Mouse (Mus musculus): ENCODE results near the gene Itga11. TPM values are rescaled to one million over a fixed set of nuclear protein-coding genes. Genes with fewer than 3 reads are reported as not detected.
"Not testable (repeated sequence)": the region's sequence is repeated elsewhere in the genome, so short reads cannot be mapped to it uniquely, and the experiment has no call there.

The Itga11 gene
- polyA plus RNA-seq, 1 experiment from 2014 or later, result 3.0 TPM

- Histone ChIP-seq H3K4me3 (no peak overlapping the region), H3K4me1 (replicated peaks) (peaks cover 29% of the 10 kb centered on the region), H3K27me3 (ENCODE audit: insufficient read depth, poor library complexity, severe bottlenecking) (no peaks in the 10 kb centered on the region), H3K27ac (no peak overlapping the region), H3K36me3 (no peaks in the 10 kb centered on the region), H3K9me3 (no peaks in the 10 kb centered on the region)
- DNase-seq (ENCODE audit: low spot score), result no peak
- WGBS, result 92% methylated on average over 9 of the region's 9 CpGs
Measured at GRCm38 (mm10) chr9:62778721-62779120, 101.1 kb downstream of the Itga11 start.

GRCm38 (mm10) chr9:62781965-62782364, 104.3 kb downstream of the Itga11 start:
- DNase-seq (ENCODE audit: low spot score), result no peak
- no peaks in the 10 kb centered on the region for H3K27me3 ChIP-seq (ENCODE audit: insufficient read depth, poor library complexity, severe bottlenecking)
- H3K36me3 ChIP-seq, result no peaks in the 10 kb centered on the region
- peak overlapping the region; percentile 53; the same call in 1 of the 2 replicates for H3K27ac ChIP-seq
- no peak overlapping the region for H3K4me3 ChIP-seq
- H3K9me3 ChIP-seq, result no peaks in the 10 kb centered on the region
- 49% methylated on average over 3 of the region's 3 CpGs for WGBS
- H3K4me1 ChIP-seq (replicated peaks), result peaks cover 32% of the 10 kb centered on the region

GRCm38 (mm10) chr9:62782976-62783781, 105.6 kb downstream of the Itga11 start:
- H3K27ac ChIP-seq, result peak overlapping the region; percentile 71
- no peaks in the 10 kb centered on the region for H3K9me3 ChIP-seq
- H3K27me3 ChIP-seq (ENCODE audit: insufficient read depth, poor library complexity, severe bottlenecking), result no peaks in the 10 kb centered on the region
- peak; percentile 63 for DNase-seq (ENCODE audit: low spot score)
- peak overlapping the region; percentile 5; the same call in 1 of the 2 replicates for H3K4me3 ChIP-seq
- 38% methylated on average over 16 of the region's 16 CpGs for WGBS
- H3K4me1 ChIP-seq (replicated peaks), result peaks cover 28% of the 10 kb centered on the region
- H3K36me3 ChIP-seq, result no peaks in the 10 kb centered on the region

GRCm38 (mm10) chr9:62784233-62784632, 106.6 kb downstream of the Itga11 start:
- Histone ChIP-seq H3K4me3 (no peak overlapping the region), H3K27ac (no peak overlapping the region; the same call in 1 of the 2 replicates), H3K36me3 (no peaks in the 10 kb centered on the region), H3K27me3 (ENCODE audit: insufficient read depth, poor library complexity, severe bottlenecking) (no peaks in the 10 kb centered on the region), H3K9me3 (no peaks in the 10 kb centered on the region), H3K4me1 (replicated peaks) (peaks cover 28% of the 10 kb centered on the region)
- WGBS, result 92% methylated on average over 2 of the region's 2 CpGs
- no peak for DNase-seq (ENCODE audit: low spot score)

DNA sequence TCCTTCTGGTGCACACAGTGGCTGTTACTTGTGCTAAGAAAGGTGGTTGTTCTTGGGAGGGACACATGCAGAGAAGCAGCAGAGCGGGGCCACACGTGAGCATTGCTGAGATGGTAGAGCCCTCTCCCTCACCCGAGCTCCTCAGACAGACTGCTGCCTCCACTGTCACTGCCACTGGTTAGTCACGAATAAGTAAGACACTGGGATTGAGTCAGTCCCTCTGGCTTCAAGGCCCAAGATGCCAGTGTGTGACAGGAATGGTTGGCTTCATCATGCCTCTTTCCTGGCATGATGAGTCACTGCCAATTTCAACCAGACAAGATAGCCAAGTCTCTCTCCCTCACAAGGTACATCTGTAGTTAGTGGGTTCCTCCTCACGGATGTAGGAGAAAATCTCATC, 109.1 kb downstream of the Itga11 start:
- H3K27ac ChIP-seq, result no peak overlapping the region
- no peak overlapping the region for H3K4me3 ChIP-seq
- DNase-seq (ENCODE audit: low spot score), result no peak
- H3K36me3 ChIP-seq, result peaks cover 7% of the 10 kb centered on the region
- WGBS, result 76% methylated on average over 5 of the region's 5 CpGs
- H3K4me1 ChIP-seq (replicated peaks), result peaks cover 24% of the 10 kb centered on the region
- no peaks in the 10 kb centered on the region for H3K27me3 ChIP-seq (ENCODE audit: insufficient read depth, poor library complexity, severe bottlenecking)
- H3K9me3 ChIP-seq, result no peaks in the 10 kb centered on the region

GRCm38 (mm10) chr9:62789856-62790255, 112.2 kb downstream of the Itga11 start:
- 91% methylated on average over 12 of the region's 12 CpGs for WGBS
- H3K9me3 ChIP-seq, result no peaks in the 10 kb centered on the region
- no peak overlapping the region for H3K27ac ChIP-seq
- H3K4me1 ChIP-seq (replicated peaks), result no peaks in the 10 kb centered on the region
- no peak overlapping the region for H3K4me3 ChIP-seq
- DNase-seq (ENCODE audit: low spot score), result no peak
- H3K36me3 ChIP-seq, result peaks cover 36% of the 10 kb centered on the region
- no peaks in the 10 kb centered on the region for H3K27me3 ChIP-seq (ENCODE audit: insufficient read depth, poor library complexity, severe bottlenecking)

- not testable (repeated sequence) for H3K4me3 ChIP-seq; H3K4me1 ChIP-seq (replicated peaks); H3K27me3 ChIP-seq (ENCODE audit: insufficient read depth, poor library complexity, severe bottlenecking); DNase-seq (ENCODE audit: low spot score); H3K27ac ChIP-seq; H3K9me3 ChIP-seq
- H3K36me3 ChIP-seq, result peaks cover 67% of the 10 kb centered on the region
- WGBS, result 91% methylated on average over 2 of the region's 2 CpGs
Measured at GRCm38 (mm10) chr9:62799218-62799617, 121.6 kb downstream of the Itga11 start.

- no peak for DNase-seq (ENCODE audit: low spot score)
- Histone ChIP-seq H3K9me3 (no peaks in the 10 kb centered on the region), H3K27ac (peak overlapping the region; percentile 99), H3K4me3 (peak overlapping the region; percentile 98), H3K27me3 (ENCODE audit: insufficient read depth, poor library complexity, severe bottlenecking) (no peaks in the 10 kb centered on the region), H3K36me3 (0 out of 2 replicates have a peak, but pooled peaks cover 4% of the 10 kb centered on the region), H3K4me1 (replicated peaks) (peaks cover 37% of the 10 kb centered on the region)
- WGBS, result 25% methylated on average over 8 of the region's 8 CpGs
Measured at GRCm38 (mm10) chr9:62810095-62810494, 132.5 kb downstream of the Itga11 start.

DNA sequence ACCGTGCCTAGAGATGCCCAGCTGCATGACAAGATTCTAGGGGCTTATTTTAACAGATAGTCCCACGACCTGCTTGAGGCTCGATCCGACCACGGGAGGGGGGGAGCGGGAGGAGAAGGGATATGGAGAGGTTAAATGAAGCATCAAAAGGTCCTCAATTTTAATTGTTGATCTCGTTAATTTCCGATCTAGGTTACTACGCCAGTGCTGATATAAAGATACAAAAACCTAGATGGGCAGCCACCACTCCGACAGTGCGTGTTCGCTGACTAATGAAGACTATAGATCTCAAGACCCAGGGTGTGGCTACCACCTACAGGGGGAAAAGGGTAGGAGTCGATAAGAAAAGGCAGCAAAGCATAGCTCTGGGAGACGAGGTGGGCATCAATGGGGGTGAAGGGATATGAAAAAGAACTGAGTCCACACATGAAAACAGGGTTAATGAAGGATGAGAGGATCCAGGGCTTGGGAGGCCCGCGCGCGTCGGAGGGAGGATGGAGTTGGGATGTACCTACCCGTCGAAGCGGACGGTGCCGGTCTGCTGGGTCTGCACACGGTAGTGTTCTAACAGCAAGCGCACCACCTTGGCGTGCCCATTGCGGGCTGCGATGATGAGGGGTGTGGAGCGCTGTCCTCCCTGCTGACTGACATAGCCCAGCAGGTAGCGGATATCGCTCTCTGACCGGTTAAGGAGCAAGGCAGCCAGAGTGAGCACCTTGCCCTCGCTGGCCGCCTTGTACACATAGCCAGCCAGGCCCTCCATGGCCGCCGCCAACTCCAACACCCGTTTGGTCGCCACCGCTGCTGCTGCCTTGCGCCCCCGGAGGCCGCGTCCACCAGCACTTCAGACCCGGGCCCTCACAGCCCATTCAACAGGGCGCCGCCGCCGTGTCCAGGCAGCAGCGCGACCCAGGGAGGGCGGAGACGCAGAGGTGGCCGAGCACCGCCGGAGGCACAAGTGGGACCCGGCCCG, 133.2 kb downstream of the Itga11 start:
- Histone ChIP-seq H3K27ac (peak overlapping the region; percentile 99), H3K4me3 (peak overlapping the region; percentile 98), H3K27me3 (ENCODE audit: insufficient read depth, poor library complexity, severe bottlenecking) (no peaks in the 10 kb centered on the region), H3K36me3 (0 out of 2 replicates have a peak, but pooled peaks cover 4% of the 10 kb centered on the region), H3K9me3 (no peaks in the 10 kb centered on the region), H3K4me1 (replicated peaks) (peaks cover 37% of the 10 kb centered on the region)
- under 1% methylated on average over 58 of the region's 58 CpGs for WGBS
- no peak for DNase-seq (ENCODE audit: low spot score)

GRCm38 (mm10) chr9:62811516-62812121, 134.0 kb downstream of the Itga11 start, which contains the start of gene Fem1b:
Gene Fem1b (minus strand): TSS chr9:62811934.
- Histone ChIP-seq H3K27ac (peak within 1 kb of the TSS; percentile 99), H3K27me3 (ENCODE audit: insufficient read depth, poor library complexity, severe bottlenecking) (no peaks in the 10 kb centered on the region), H3K4me1 (replicated peaks) (peaks cover 37% of the 10 kb centered on the region), H3K36me3 (0 out of 2 replicates have a peak, but pooled peaks cover 4% of the 10 kb centered on the region), H3K4me3 (peak within 1 kb of the TSS; percentile 98), H3K9me3 (no peaks in the 10 kb centered on the region)
- WGBS, result under 1% methylated on average over 68 of the region's 68 CpGs
- DNase-seq (ENCODE audit: low spot score), result peak; percentile 92

DNA sequence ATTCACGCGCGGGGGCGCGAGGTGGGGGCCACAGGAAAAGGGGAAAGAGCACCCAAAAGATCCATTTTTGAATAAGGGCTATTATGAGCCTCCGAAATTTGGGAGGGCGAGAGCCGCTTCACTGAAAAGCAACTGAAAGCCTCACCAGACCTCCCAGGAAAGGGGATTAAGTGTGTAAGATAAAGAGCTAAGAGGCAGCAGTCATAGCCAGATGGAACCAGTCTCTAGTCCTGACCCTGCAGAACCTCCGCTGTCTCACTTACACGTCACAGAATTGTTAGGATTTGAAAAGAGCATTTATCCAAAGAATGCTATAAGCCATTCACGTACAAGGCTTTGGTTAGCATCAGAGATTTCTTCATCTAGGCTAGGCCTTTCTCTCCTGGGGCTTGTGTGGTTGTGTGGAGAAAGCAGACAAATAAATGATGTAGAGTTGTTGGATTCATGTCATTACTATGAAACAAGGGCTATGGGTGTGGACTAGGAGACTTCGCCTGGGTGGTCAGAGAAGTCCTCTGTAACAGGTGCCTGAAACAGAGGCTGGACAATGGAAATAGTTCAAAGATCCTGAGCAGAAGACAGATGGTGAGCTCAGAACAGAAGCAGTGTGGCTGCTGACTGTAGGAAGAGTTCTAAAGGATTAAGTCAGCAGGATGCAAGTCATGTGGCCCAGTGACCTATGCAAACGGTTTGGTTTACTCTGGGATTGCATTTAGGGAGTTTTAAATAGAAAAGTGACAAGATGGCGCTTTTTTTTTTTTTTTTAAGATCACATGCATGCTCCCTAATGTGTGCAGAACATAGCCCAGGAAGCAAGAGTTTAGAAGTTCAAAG, 134.8 kb downstream of the Itga11 start:
- DNase-seq (ENCODE audit: low spot score), result no peak
- Histone ChIP-seq H3K4me1 (replicated peaks) (peaks cover 37% of the 10 kb centered on the region), H3K9me3 (no peaks in the 10 kb centered on the region), H3K4me3 (peak overlapping the region; percentile 98), H3K27ac (peak overlapping the region; percentile 99), H3K27me3 (ENCODE audit: insufficient read depth, poor library complexity, severe bottlenecking) (no peaks in the 10 kb centered on the region), H3K36me3 (0 out of 2 replicates have a peak, but pooled peaks cover 4% of the 10 kb centered on the region)
- 13% methylated on average over 14 of the region's 14 CpGs for WGBS

DNA sequence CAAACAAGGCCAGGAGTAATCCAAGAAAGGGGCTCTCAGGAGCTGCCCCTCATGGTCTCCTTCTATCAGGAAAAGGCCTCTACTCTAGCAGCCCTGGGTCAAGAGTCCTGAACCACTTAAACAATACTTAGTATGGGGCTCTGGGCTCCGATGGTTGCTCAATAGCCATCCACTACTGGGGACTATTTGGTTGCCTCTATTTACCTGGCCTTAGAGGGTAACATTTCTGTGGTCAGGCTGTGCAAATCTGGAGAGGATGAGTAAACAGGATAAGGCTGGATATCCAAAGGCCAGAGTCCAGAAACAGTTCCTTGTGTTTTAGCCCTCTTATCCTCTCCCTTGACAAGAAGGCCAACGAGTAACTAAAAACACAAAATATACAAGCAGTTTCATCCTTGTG, 137.1 kb downstream of the Itga11 start:
- 89% methylated on average over 2 of the region's 2 CpGs for WGBS
- H3K36me3 ChIP-seq, result no peaks in the 10 kb centered on the region
- peaks cover 21% of the 10 kb centered on the region for H3K4me1 ChIP-seq (replicated peaks)
- H3K4me3 ChIP-seq, result no peak overlapping the region
- H3K27me3 ChIP-seq (ENCODE audit: insufficient read depth, poor library complexity, severe bottlenecking), result no peaks in the 10 kb centered on the region
- DNase-seq (ENCODE audit: low spot score), result no peak
- H3K9me3 ChIP-seq, result no peaks in the 10 kb centered on the region
- H3K27ac ChIP-seq, result no peak overlapping the region

Measured in hindbrain, embryonic 10.5 days (tissue).